Mouse (Mus musculus) neural tube, embryonic 15.5 days (tissue): Measurements from ENCODE around the gene Acod1. TPM values are rescaled to one million over a fixed set of nuclear protein-coding genes. Genes with fewer than 3 reads are reported as not detected.

Experiments used
- ATAC-seq: fragments of 200-750 bp; cut with Nextera tagmentation; 2 replicates; pipeline ENCODE4 v1.8.0; 2017; ENCODE audit warnings: mild to moderate bottlenecking, moderate TSS enrichment, moderate library complexity; ENCODE audit not compliant: low FRiP score
- H3K27ac ChIP-seq: fragments of 300-500 bp; sonication (generic); replicated peaks from 2 replicates; pipeline ENCODE4 v1.5.1; 2015; ENCODE audit warnings: mild to moderate bottlenecking, inconsistent platforms
- H3K27me3 ChIP-seq: fragments of 300-500 bp; sonication (generic); replicated peaks from 2 replicates; pipeline ENCODE4 v1.6.1; 2015; ENCODE audit warnings: inconsistent platforms
- H3K36me3 ChIP-seq: fragments of 300-500 bp; sonication (generic); 2 replicates; pipeline ENCODE4 v1.6.1; 2015; ENCODE audit warnings: inconsistent platforms
- H3K4me1 ChIP-seq: fragments of 300-500 bp; sonication (generic); 2 replicates; pipeline ENCODE4 v1.6.1; 2015; ENCODE audit warnings: inconsistent platforms
- H3K4me2 ChIP-seq: fragments of 300-500 bp; sonication (generic); 2 replicates; pipeline ENCODE4 v1.6.1; 2015; ENCODE audit warnings: inconsistent platforms, mild to moderate bottlenecking, moderate library complexity
- H3K4me3 ChIP-seq: fragments of 300-500 bp; sonication (generic); replicated peaks from 2 replicates; pipeline ENCODE4 v1.5.1; 2015; ENCODE audit warnings: mild to moderate bottlenecking, inconsistent platforms
- H3K9ac ChIP-seq: fragments of 300-500 bp; sonication (generic); replicated peaks from 2 replicates; pipeline ENCODE4 v1.6.1; 2015; ENCODE audit warnings: mild to moderate bottlenecking, inconsistent platforms
- H3K9me3 ChIP-seq: fragments of 300-500 bp; sonication (generic); replicated peaks from 2 replicates; pipeline ENCODE4 v1.6.1; 2016; ENCODE audit warnings: inconsistent platforms
- WGBS: fragments of 180-500 bp; shearing (Covaris S2); methylation state at CpG from one replicate; pipeline ENCODE4 v1.1.7; 2015; ENCODE audit warnings: mixed read lengths; 5-methylcytosine and 5-hydroxymethylcytosine counted together
- polyA plus RNA-seq: library from polyadenylated mRNA; unstranded; fragments of >200 nt; fragmentation: Nextera tagmentation; extraction: Ambion mirVana; gene quantifications from 2 replicates; pipeline ENCODE4 v1.2.1, GENCODE M21; 2015

Acod1 gene
- not detected in 2 replicates for polyA plus RNA-seq

GRCm38 (mm10) chr14:103046677-103047076 lies at the start of gene Acod1:
Gene Acod1, plus strand, starts transcription at chr14:103046977.
- no peak within 1 kb of the TSS for H3K9ac ChIP-seq
- H3K4me2 ChIP-seq = no peak within 1 kb of the TSS
- no peaks in the 10 kb centered on the region for H3K9me3 ChIP-seq
- H3K4me1 ChIP-seq = no peaks in the 10 kb centered on the region
- H3K4me3 ChIP-seq = no peak within 1 kb of the TSS
- ATAC-seq = no peak
- H3K27me3 ChIP-seq = no peaks in the 10 kb centered on the region
- H3K36me3 ChIP-seq = no peaks in the 10 kb centered on the region
- WGBS = 79% methylated on average over 2 of the region's 2 CpGs
- H3K27ac ChIP-seq = no peak within 1 kb of the TSS

GRCm38 (mm10) chr14:103007737-103008136 lies 39.0 kb upstream of the Acod1 start:
- ATAC-seq = no peak
- no peak overlapping the region for H3K4me2 ChIP-seq
- no peaks in the 10 kb centered on the region for H3K9me3 ChIP-seq
- no peak overlapping the region for H3K9ac ChIP-seq
- no peak overlapping the region for H3K27ac ChIP-seq
- H3K27me3 ChIP-seq = no peaks in the 10 kb centered on the region
- no peak overlapping the region for H3K4me3 ChIP-seq
- no peaks in the 10 kb centered on the region for H3K4me1 ChIP-seq
- no peaks in the 10 kb centered on the region for H3K36me3 ChIP-seq
- 77% methylated on average over 4 of the region's 4 CpGs for WGBS

DNA sequence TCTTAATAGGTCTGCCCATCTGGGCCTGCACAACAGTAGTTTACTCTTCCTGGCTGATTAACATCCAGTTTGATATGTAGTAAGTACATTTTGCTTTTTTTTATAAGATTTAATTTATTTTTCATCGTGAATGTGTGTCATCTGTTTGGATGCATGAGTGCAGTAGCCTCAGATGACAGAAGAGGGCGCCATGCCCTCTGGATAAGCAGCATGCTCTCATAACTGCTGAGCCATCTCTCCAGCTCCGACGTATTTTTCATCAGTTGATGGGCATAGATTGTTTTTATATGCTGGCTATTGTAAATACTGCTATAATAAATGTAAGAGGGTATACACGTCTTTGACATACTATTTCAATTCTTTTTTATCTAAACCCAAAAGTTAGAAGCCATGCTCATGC lies 35.0 kb upstream of the Acod1 start:
- no peaks in the 10 kb centered on the region; the same call in 1 of the 2 replicates for H3K27me3 ChIP-seq
- no peak overlapping the region for H3K4me3 ChIP-seq
- 35% methylated on average over 5 of the region's 5 CpGs for WGBS
- no peak; the same call in 1 of the 2 replicates for ATAC-seq
- no peak overlapping the region for H3K27ac ChIP-seq
- no peak overlapping the region for H3K9ac ChIP-seq
- H3K4me1 ChIP-seq = no peaks in the 10 kb centered on the region
- H3K4me2 ChIP-seq = no peak overlapping the region
- H3K9me3 ChIP-seq = no peaks in the 10 kb centered on the region
- no peaks in the 10 kb centered on the region for H3K36me3 ChIP-seq

- WGBS = 28% methylated on average over 4 of the region's 4 CpGs
These were observed 34.1 kb upstream of the Acod1 start for GRCm38 (mm10) chr14:103012563-103013150.

DNA sequence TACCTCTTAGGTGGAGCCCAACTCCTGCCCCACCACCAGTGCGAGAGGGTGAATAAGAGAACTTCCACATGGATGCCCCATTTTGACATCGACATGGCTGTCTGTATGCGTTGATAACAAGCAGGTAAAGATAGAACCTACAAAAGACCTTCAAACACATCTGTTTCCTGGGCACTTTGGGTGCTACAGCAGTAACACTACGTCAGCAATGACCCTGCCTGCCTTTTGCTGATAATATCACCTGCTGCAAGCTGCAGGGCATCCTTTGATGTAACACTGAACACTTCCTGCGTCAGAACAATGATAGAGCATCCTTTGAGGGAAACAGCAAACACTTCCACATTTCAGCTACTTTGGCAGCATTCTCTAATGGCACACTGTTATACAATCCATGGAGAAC lies 29.8 kb upstream of the Acod1 start:
- WGBS = 79% methylated on average over 5 of the region's 5 CpGs
- ATAC-seq = no peak
- Histone ChIP-seq H3K36me3 (no peaks in the 10 kb centered on the region), H3K4me2 (no peak overlapping the region), H3K27ac (no peak overlapping the region), H3K27me3 (no peaks in the 10 kb centered on the region; the same call in 1 of the 2 replicates), H3K9ac (no peak overlapping the region), H3K4me3 (no peak overlapping the region), H3K4me1 (no peaks in the 10 kb centered on the region), H3K9me3 (no peaks in the 10 kb centered on the region)

More at GRCm38 (mm10) chr14:103012563-103013150, 34.1 kb upstream of the Acod1 start:
- Histone ChIP-seq H3K27me3 (no peaks in the 10 kb centered on the region; the same call in 1 of the 2 replicates), H3K4me1 (no peaks in the 10 kb centered on the region), H3K36me3 (no peaks in the 10 kb centered on the region), H3K9ac (no peak overlapping the region), H3K4me2 (no peak overlapping the region), H3K4me3 (no peak overlapping the region), H3K27ac (no peak overlapping the region), H3K9me3 (no peaks in the 10 kb centered on the region)
- ATAC-seq = peak; percentile 88

GRCm38 (mm10) chr14:103020046-103020445 lies 26.7 kb upstream of the Acod1 start:
- Histone ChIP-seq H3K36me3 (no peaks in the 10 kb centered on the region), H3K9me3 (no peaks in the 10 kb centered on the region), H3K27ac (no peak overlapping the region), H3K4me2 (no peak overlapping the region), H3K27me3 (no peaks in the 10 kb centered on the region), H3K9ac (no peak overlapping the region), H3K4me1 (no peaks in the 10 kb centered on the region), H3K4me3 (no peak overlapping the region)
- 50% methylated on average over 2 of the region's 2 CpGs for WGBS
- ATAC-seq = no peak

DNA sequence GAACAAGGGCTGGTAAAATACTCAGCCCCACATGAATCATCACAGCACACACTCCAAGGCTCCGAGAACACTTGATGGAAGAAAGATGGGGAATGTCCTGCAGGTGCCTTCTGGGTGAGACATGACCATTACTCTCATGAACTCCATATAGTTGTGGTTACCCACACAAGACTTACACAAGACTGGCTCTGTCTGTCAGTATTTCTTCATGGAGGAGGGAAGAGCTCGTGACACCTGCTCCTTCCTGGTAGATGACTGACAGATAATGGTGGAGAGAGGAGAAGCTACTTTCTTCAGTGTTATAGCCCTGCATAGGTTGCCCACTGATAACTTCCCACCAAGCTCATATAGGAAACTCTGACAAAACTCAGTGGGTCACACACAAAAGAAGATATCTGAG lies 17.6 kb upstream of the Acod1 start:
- H3K9ac ChIP-seq = no peak overlapping the region
- no peak overlapping the region for H3K4me2 ChIP-seq
- no peaks in the 10 kb centered on the region for H3K36me3 ChIP-seq
- H3K27ac ChIP-seq = no peak overlapping the region
- H3K27me3 ChIP-seq = no peaks in the 10 kb centered on the region
- H3K4me1 ChIP-seq = no peaks in the 10 kb centered on the region
- 84% methylated on average over 2 of the region's 2 CpGs for WGBS
- no peak overlapping the region for H3K4me3 ChIP-seq
- no peaks in the 10 kb centered on the region for H3K9me3 ChIP-seq
- ATAC-seq = no peak

DNA sequence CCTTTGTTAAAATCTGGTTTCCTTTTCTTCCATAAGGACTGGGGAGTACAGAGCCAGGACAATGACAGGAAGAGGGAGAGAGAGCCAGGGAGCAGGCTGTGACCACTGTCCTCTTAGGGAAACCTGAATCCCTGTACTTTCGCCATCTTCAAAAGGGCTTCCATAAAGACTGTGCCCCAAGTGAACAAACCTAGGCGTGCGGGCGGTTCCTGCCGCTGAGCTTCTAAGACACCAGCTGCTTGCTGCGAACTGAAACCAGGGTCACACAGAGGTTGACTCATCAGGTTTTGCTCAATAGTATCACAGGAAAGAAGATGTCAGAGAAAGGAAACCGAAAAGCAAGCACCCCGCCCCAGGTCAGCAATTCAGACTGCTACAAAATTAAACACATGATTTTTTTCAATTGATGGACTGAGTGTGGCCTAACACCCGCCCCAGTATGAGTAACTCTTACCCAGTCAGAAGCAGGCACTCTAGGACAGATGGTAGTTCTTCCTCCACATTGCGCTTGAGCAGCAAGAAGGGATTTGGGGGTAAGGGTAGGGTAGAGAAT lies 13.4 kb upstream of the Acod1 start:
- no peaks in the 10 kb centered on the region for H3K27me3 ChIP-seq
- H3K9me3 ChIP-seq = no peaks in the 10 kb centered on the region
- 83% methylated on average over 10 of the region's 10 CpGs for WGBS
- H3K4me1 ChIP-seq = no peaks in the 10 kb centered on the region
- no peak for ATAC-seq
- no peak overlapping the region for H3K4me2 ChIP-seq
- H3K9ac ChIP-seq = no peak overlapping the region
- H3K36me3 ChIP-seq = no peaks in the 10 kb centered on the region
- no peak overlapping the region for H3K27ac ChIP-seq
- H3K4me3 ChIP-seq = no peak overlapping the region

DNA sequence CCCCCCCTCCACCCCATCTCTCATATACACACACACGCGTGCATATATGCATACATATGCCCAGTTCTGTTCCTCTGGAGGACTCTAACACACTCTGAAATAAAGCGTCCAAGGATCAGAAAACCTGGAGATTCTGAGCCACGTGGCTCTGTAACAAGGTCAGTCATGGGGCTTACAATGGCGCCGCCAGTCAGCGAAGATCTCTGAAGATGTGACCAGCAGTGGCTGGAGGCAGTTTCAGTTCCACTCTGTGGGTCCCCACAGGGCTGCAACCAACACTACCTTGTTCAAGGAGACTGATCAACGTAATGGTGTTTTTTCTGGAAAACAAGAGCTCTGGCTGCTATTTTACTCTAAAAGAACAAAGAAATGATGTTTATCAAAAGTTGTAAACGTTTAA lies 12.7 kb upstream of the Acod1 start:
- Histone ChIP-seq H3K4me2 (no peak overlapping the region), H3K27me3 (no peaks in the 10 kb centered on the region), H3K27ac (no peak overlapping the region), H3K9ac (no peak overlapping the region), H3K4me3 (no peak overlapping the region), H3K36me3 (no peaks in the 10 kb centered on the region), H3K9me3 (no peaks in the 10 kb centered on the region), H3K4me1 (no peaks in the 10 kb centered on the region)
- WGBS = 92% methylated on average over 9 of the region's 9 CpGs
- no peak for ATAC-seq

- no peaks in the 10 kb centered on the region for H3K4me1 ChIP-seq
- no peak overlapping the region for H3K27ac ChIP-seq
- no peaks in the 10 kb centered on the region for H3K9me3 ChIP-seq
- H3K4me2 ChIP-seq = no peak overlapping the region
- no peaks in the 10 kb centered on the region for H3K27me3 ChIP-seq
- WGBS = 82% methylated on average over 3 of the region's 3 CpGs
- H3K4me3 ChIP-seq = no peak overlapping the region
- H3K36me3 ChIP-seq = no peaks in the 10 kb centered on the region
- ATAC-seq = no peak
- H3K9ac ChIP-seq = no peak overlapping the region
These were observed 9.8 kb upstream of the Acod1 start for GRCm38 (mm10) chr14:103037016-103037415.

DNA sequence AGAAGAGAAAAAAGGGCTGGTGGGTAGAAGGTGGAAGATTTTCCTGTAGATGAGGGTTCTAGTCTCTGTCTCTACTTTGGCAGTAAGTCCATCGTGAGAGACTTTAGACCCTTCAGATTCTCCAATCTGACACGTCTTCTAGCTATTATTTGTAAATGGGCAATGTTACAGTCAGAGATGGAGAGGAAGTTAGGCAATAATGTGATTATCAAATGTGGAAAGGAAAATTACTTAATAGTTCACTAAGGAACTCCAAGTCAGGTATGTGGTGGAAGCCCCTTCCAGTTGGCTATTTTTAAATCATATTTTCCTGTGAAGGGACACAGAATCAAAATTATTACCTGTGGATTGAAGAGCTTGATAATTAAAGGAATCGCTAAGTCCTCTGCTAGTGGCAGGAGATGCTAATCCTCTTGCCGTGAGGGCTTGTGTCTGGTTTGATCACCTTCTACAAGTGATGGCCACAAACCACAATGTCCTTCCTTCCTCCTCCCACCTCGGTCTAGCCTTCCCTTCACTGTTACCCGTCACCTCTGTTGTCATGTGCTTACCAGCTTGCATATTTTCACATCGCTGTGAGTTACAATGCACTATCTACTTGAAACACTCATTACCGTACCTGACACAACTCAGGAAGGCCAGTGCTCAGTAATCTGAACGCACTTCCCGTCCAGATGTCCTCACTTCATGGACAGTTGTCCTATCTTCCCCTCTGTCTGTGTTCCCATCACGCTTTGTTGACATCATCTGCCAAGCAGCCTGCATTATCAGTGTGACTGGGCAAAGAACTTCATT lies 1.7 kb downstream of the Acod1 start:
- ATAC-seq = no peak
- H3K27me3 ChIP-seq = no peaks in the 10 kb centered on the region
- H3K4me2 ChIP-seq = no peak overlapping the region
- no peaks in the 10 kb centered on the region for H3K36me3 ChIP-seq
- H3K9ac ChIP-seq = no peak overlapping the region
- 89% methylated on average over 11 of the region's 11 CpGs for WGBS
- no peak overlapping the region for H3K27ac ChIP-seq
- no peaks in the 10 kb centered on the region for H3K9me3 ChIP-seq
- no peaks in the 10 kb centered on the region for H3K4me1 ChIP-seq
- H3K4me3 ChIP-seq = no peak overlapping the region
